Mouse (Mus musculus): ENCODE measurements at regions not wholly inside any gene's neighbourhood (a gene's known extent, or its start where the extent isn't known, plus 50 kb on each side); places are given as distances from the start of the nearest gene placed in this dataset.

GRCm38 (mm10) chr2:74463407-74463806 is 115.8 kb downstream of the Lnpk start:
- in situ Hi-C loops (cut with MboI, MseI) = no loop called here

- in situ Hi-C loops (cut with MboI, MseI) = no loop called here
Observed at GRCm38 (mm10) chr2:74461211-74461844, 117.9 kb downstream of the Lnpk start.

- in situ Hi-C loops (cut with MboI, MseI) = no loop called here
Observed at GRCm38 (mm10) chr2:74454431-74454830, 124.8 kb downstream of the Lnpk start.

GRCm38 (mm10) chr2:74452679-74453078 is 126.6 kb downstream of the Lnpk start:
- in situ Hi-C loops (cut with MboI, MseI) = no loop called here

GRCm38 (mm10) chr2:74451578-74451977 is 127.7 kb downstream of the Lnpk start:
- in situ Hi-C loops (cut with MboI, MseI) = no loop called here

GRCm38 (mm10) chr2:74451038-74451437 is 128.2 kb downstream of the Lnpk start:
- in situ Hi-C loops (cut with MboI, MseI) = no loop called here

GRCm38 (mm10) chr2:74450064-74450765 is 129.0 kb downstream of the Lnpk start:
- in situ Hi-C loops (cut with MboI, MseI) = no loop called here

GRCm38 (mm10) chr2:74435184-74435911 is 143.9 kb downstream of the Lnpk start:
- in situ Hi-C loops (cut with MboI, MseI) = no loop called here

GRCm38 (mm10) chr2:74426746-74427145 is 152.5 kb downstream of the Lnpk start:
- in situ Hi-C loops (cut with MboI, MseI) = no loop called here

GRCm38 (mm10) chr2:74424726-74425125 is 154.5 kb downstream of the Lnpk start:
- in situ Hi-C loops (cut with MboI, MseI) = no loop called here

GRCm38 (mm10) chr2:74416097-74416496 is 163.1 kb downstream of the Lnpk start:
- in situ Hi-C loops (cut with MboI, MseI) = no loop called here

- in situ Hi-C loops (cut with MboI, MseI) = no loop called here
Observed at GRCm38 (mm10) chr2:74414721-74415120, 164.5 kb downstream of the Lnpk start.

GRCm38 (mm10) chr2:74409856-74410404 is 169.3 kb downstream of the Lnpk start:
- in situ Hi-C loops (cut with MboI, MseI) = no loop called here

GRCm38 (mm10) chr2:74404493-74404892 is 174.7 kb downstream of the Lnpk start:
- in situ Hi-C loops (cut with MboI, MseI) = no loop called here

- in situ Hi-C loops (cut with MboI, MseI) = no loop called here
Observed at GRCm38 (mm10) chr2:74391064-74391463, 188.2 kb downstream of the Lnpk start.

- in situ Hi-C loops (cut with MboI, MseI) = no loop called here
Observed at GRCm38 (mm10) chr2:74388078-74388477, 191.2 kb downstream of the Lnpk start.

- in situ Hi-C loops (cut with MboI, MseI) = no loop called here
Observed at GRCm38 (mm10) chr2:74384918-74385317, 194.3 kb downstream of the Lnpk start.

GRCm38 (mm10) chr2:74380574-74381287 is 198.5 kb downstream of the Lnpk start:
- in situ Hi-C loops (cut with MboI, MseI) = no loop called here

GRCm38 (mm10) chr2:74378709-74379108 is 200.5 kb downstream of the Lnpk start:
- in situ Hi-C loops (cut with MboI, MseI) = no loop called here

GRCm38 (mm10) chr2:74373938-74374337 is 205.3 kb downstream of the Lnpk start:
- in situ Hi-C loops (cut with MboI, MseI) = no loop called here

- in situ Hi-C loops (cut with MboI, MseI) = no loop called here
Observed at GRCm38 (mm10) chr2:74373056-74373455, 206.2 kb downstream of the Lnpk start.

- in situ Hi-C loops (cut with MboI, MseI) = no loop called here
Observed at GRCm38 (mm10) chr2:74363255-74363654, 216.0 kb downstream of the Lnpk start.

All from regulatory T cell (primary cell).